Mouse (Mus musculus) ES-Bruce4 (cell line): ENCODE results near the gene Anks1b. TPM values are rescaled to one million over a fixed set of nuclear protein-coding genes. Genes with fewer than 3 reads are reported as not detected.

Experiments
- H3K27ac ChIP-seq: 2 replicates; pipeline ENCODE4 v1.5.1; 2012; ENCODE audit warnings: low read length, inconsistent platforms; ENCODE audit not compliant: insufficient read depth
- H3K27me3 ChIP-seq: 2 replicates; pipeline ENCODE4 v1.6.1; 2012; ENCODE audit warnings: mild to moderate bottlenecking, low read length, inconsistent platforms; ENCODE audit not compliant: control insufficient read depth, poor library complexity, insufficient read depth, severe bottlenecking
- H3K36me3 ChIP-seq: 2 replicates; pipeline ENCODE4 v1.6.1; 2012; ENCODE audit warnings: inconsistent platforms, mild to moderate bottlenecking, low read length, moderate library complexity; ENCODE audit not compliant: control insufficient read depth, poor library complexity, insufficient read depth, severe bottlenecking
- H3K4me1 ChIP-seq: one replicate; pipeline ENCODE4 v1.8.1; 2011; ENCODE audit warnings: low read length; ENCODE audit not compliant: control insufficient read depth, insufficient read depth
- H3K4me3 ChIP-seq: 2 replicates; pipeline ENCODE4 v1.5.1; 2011; ENCODE audit warnings: low read depth, mild to moderate bottlenecking, low read length
- H3K9ac ChIP-seq: 2 replicates; pipeline ENCODE4 v1.6.1; 2012; ENCODE audit warnings: low read depth, mild to moderate bottlenecking, inconsistent platforms; ENCODE audit not compliant: poor library complexity, severe bottlenecking
- H3K9me3 ChIP-seq: replicated peaks from 2 replicates; pipeline ENCODE4 v1.6.1; 2012; ENCODE audit warnings: mild to moderate bottlenecking, low read length, inconsistent platforms; ENCODE audit not compliant: control insufficient read depth, poor library complexity, insufficient read depth, severe bottlenecking
- CTCF ChIP-seq: IDR thresholded peaks from one replicate; pipeline ENCODE4 v1.8.1; 2011; ENCODE audit warnings: low read depth, low read length
- EP300 ChIP-seq: IDR thresholded peaks from 2 replicates; pipeline ENCODE4 v1.6.1; 2011; ENCODE audit warnings: low read depth, low read length; ENCODE audit not compliant: insufficient read depth
- POLR2A ChIP-seq: IDR thresholded peaks from one replicate; pipeline ENCODE4 v1.8.1; 2011; ENCODE audit warnings: low read length; ENCODE audit not compliant: insufficient read depth
- polyA plus RNA-seq: library from polyadenylated mRNA; stranded (reverse); fragments of >200 nt; gene quantifications from 2 replicates; pipeline ENCODE4 v1.2.4, GENCODE M21; 2011; ENCODE audit warnings: low read depth; ENCODE audit not compliant: missing spikeins, insufficient read depth, insufficient read length

Anks1b gene
- polyA plus RNA-seq, 1 experiment: 2.3 TPM

- Histone ChIP-seq H3K9me3 (no peaks in the 10 kb centered on the region), H3K4me3 (no peak overlapping the region), H3K27me3 (no peaks in the 10 kb centered on the region), H3K9ac (no peak overlapping the region), H3K36me3 (no peaks in the 10 kb centered on the region), H3K4me1 (no peaks in the 10 kb centered on the region), H3K27ac (no peak overlapping the region)
- TF ChIP-seq EP300: no peak
- TF ChIP-seq CTCF: no peak
- TF ChIP-seq POLR2A: no peak
Observed at GRCm38 (mm10) chr10:90599149-90599548, 725.8 kb downstream of the Anks1b start.

GRCm38 (mm10) chr10:90599726-90600531 lies 726.6 kb downstream of the Anks1b start:
- Histone ChIP-seq H3K36me3 (no peaks in the 10 kb centered on the region), H3K4me1 (no peaks in the 10 kb centered on the region), H3K9me3 (no peaks in the 10 kb centered on the region), H3K9ac (no peak overlapping the region), H3K27me3 (no peaks in the 10 kb centered on the region), H3K4me3 (no peak overlapping the region), H3K27ac (no peak overlapping the region)
- TF ChIP-seq EP300 (no peak), CTCF (no peak), POLR2A (no peak)

- Histone ChIP-seq H3K36me3 (no peaks in the 10 kb centered on the region), H3K9ac (no peak overlapping the region), H3K9me3 (no peaks in the 10 kb centered on the region), H3K27ac (no peak overlapping the region), H3K27me3 (no peaks in the 10 kb centered on the region), H3K4me1 (no peaks in the 10 kb centered on the region), H3K4me3 (no peak overlapping the region)
- TF ChIP-seq POLR2A (no peak), EP300 (no peak), CTCF (no peak)
Observed at GRCm38 (mm10) chr10:90607586-90607985, 734.3 kb downstream of the Anks1b start.

GRCm38 (mm10) chr10:90609437-90609836 lies 736.1 kb downstream of the Anks1b start:
- H3K27ac ChIP-seq: no peak overlapping the region
- H3K9ac ChIP-seq: no peak overlapping the region
- H3K4me1 ChIP-seq: no peaks in the 10 kb centered on the region
- no peaks in the 10 kb centered on the region for H3K9me3 ChIP-seq
- H3K4me3 ChIP-seq: no peak overlapping the region
- TF ChIP-seq POLR2A (no peak), EP300 (no peak), CTCF (no peak)
- H3K36me3 ChIP-seq: no peaks in the 10 kb centered on the region
- no peaks in the 10 kb centered on the region for H3K27me3 ChIP-seq

- TF ChIP-seq EP300 (no peak), CTCF (no peak), POLR2A (no peak)
- Histone ChIP-seq H3K9me3 (no peaks in the 10 kb centered on the region), H3K36me3 (no peaks in the 10 kb centered on the region)
Observed at GRCm38 (mm10) chr10:90613051-90613450, 739.7 kb downstream of the Anks1b start.

GRCm38 (mm10) chr10:90615196-90615595 lies 741.9 kb downstream of the Anks1b start:
- TF ChIP-seq POLR2A (no peak), CTCF (no peak), EP300 (no peak)
- no peak overlapping the region for H3K9ac ChIP-seq
- no peaks in the 10 kb centered on the region for H3K36me3 ChIP-seq
- H3K4me1 ChIP-seq: no peaks in the 10 kb centered on the region
- no peak overlapping the region for H3K27ac ChIP-seq
- H3K27me3 ChIP-seq: no peaks in the 10 kb centered on the region
- H3K4me3 ChIP-seq: no peak overlapping the region
- H3K9me3 ChIP-seq: no peaks in the 10 kb centered on the region

More at GRCm38 (mm10) chr10:90613051-90613450, 739.7 kb downstream of the Anks1b start:
- Histone ChIP-seq H3K9ac (no peak overlapping the region), H3K27ac (no peak overlapping the region), H3K4me1 (no peaks in the 10 kb centered on the region), H3K4me3 (no peak overlapping the region), H3K27me3 (no peaks in the 10 kb centered on the region)
